Mouse (Mus musculus): ENCODE data around the gene Zfp784. TPM values are rescaled to one million over a fixed set of nuclear protein-coding genes. Genes with fewer than 3 reads are reported as not detected.
"Not testable (repeated sequence)": the region's sequence is repeated elsewhere in the genome, so short reads cannot be mapped to it uniquely, and the experiment has no call there.

The Zfp784 gene
- total RNA-seq, 2 experiments from 2014 or later = 2.8 to 3.9 TPM

DNA sequence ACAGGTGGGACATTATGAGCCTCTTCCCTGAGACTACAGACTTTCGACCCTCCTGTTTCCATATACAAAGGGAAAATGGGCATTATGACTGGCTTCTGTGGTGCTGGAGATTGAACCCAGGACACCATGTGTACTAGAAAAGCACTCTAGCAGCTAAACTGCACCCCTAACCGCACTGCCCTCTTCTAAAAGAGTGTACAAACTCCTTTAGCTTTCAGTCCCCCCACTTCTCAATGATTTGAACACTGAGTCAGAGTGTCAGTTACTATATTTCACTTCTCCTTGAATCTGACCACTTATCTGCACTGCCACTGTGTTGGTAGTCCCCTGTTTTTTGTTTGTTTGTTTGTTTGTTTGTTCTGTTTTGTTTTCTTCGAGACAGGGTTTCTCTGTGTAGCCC is 4.4 kb downstream of the Zfp784 start, which contains the start of gene 4632433K11Rik:
4632433K11Rik (plus strand) TSS at position 301 of the 400 bp plus-strand sequence.
- intact Hi-C loops (cut with DNase I) = no loop called here
- Histone ChIP-seq H3K4me3 (no peak within 1 kb of the TSS), H3K27ac (no peak within 1 kb of the TSS)
- no peak for DNase-seq
- no peak for TF ChIP-seq CTCF (IDR thresholded peaks at IDR 0.05)

DNA sequence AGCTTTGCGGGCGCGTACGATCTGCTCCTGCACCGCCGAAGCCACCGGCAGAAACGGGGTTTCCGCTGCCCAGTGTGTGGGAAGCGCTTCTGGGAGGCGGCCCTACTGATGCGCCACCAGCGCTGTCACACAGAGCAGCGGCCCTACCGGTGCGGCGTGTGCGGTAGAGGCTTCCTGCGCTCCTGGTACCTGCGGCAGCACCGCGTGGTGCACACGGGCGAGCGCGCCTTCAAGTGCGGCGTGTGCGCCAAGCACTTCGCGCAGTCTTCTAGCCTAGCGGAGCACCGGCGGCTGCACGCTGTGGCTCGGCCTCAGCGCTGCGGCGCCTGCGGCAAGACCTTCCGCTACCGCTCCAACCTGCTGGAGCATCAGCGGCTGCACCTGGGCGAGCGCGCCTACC is 6.8 kb downstream of the Zfp784 start:
- Histone ChIP-seq H3K27ac (no peak overlapping the region), H3K4me3 (no peak overlapping the region)
- intact Hi-C loops (cut with DNase I) = no loop called here
- no peak for DNase-seq
- TF ChIP-seq CTCF (IDR thresholded peaks at IDR 0.05) = no peak

DNA sequence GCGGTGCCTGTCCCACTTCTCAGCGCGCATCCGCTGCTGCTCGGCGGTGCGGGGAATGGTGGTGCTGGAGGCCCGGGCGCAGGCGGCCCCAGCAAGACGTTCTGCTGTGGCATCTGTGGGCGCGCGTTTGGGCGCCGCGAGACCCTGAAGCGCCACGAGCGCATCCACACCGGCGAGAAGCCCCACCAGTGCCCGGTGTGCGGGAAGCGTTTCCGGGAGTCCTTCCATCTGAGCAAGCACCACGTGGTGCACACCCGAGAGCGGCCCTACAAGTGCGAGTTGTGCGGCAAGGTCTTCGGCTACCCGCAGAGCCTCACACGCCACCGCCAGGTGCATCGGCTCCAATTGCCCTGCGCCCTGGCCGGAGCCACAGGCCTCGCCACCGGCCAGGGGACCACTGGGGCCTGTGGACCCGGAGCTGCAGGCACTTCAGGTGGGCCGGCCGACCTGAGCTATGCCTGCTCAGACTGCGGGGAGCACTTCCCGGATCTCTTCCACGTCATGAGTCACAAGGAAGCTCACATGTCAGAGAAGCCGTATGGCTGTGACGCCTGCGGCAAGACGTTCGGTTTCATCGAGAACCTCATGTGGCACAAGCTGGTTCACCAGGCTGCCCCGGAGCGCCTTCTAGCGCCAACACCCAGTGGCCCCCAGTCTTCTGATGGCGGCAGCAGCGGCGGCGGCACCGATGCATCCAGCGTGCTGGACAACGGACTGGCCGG is 7.5 kb downstream of the Zfp784 start:
- intact Hi-C loops (cut with DNase I) = no loop called here
- no peak overlapping the region for H3K27ac ChIP-seq
- H3K4me3 ChIP-seq = no peak overlapping the region
- no peak for TF ChIP-seq CTCF (IDR thresholded peaks at IDR 0.05)
- DNase-seq = no peak

DNA sequence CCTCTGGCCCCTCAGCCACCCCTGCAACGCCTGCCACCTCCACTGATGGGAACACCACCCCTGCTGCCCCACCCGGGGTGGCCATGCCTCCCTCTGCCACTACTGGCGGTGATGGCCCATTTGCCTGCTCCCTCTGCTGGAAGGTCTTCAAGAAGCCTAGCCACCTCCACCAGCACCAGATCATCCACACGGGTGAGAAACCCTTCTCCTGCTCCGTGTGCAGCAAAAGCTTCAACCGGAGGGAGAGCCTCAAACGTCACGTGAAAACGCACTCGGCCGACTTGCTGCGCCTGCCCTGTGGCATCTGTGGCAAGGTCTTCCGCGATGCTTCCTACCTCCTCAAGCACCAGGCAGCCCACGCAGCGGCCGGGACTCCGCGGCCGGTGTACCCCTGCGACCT is 8.3 kb downstream of the Zfp784 start:
- intact Hi-C loops (cut with DNase I) = no loop called here
- H3K4me3 ChIP-seq = no peak overlapping the region
- no peak for DNase-seq
- TF ChIP-seq CTCF (IDR thresholded peaks at IDR 0.05) = no peak
- no peak overlapping the region for H3K27ac ChIP-seq

DNA sequence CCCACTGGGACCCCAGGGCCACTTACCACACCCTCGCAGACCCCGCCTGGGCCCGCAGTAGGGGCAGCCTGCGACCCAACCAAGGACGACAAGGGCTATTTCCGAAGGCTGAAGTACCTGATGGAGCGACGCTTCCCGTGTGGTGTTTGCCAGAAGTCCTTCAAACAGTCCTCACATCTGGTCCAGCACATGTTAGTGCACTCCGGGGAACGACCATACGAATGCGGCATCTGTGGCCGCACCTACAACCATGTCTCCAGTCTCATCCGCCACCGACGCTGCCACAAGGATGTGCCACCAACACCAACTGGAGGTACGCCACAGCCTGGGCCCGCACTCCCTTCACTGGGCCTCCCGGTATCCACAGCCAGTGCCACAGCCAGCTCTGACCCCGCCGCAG is 8.7 kb downstream of the Zfp784 start:
- no peak for TF ChIP-seq CTCF (IDR thresholded peaks at IDR 0.05)
- Histone ChIP-seq H3K4me3 (no peak overlapping the region), H3K27ac (no peak overlapping the region)
- no peak for DNase-seq
- intact Hi-C loops (cut with DNase I) = no loop called here

DNA sequence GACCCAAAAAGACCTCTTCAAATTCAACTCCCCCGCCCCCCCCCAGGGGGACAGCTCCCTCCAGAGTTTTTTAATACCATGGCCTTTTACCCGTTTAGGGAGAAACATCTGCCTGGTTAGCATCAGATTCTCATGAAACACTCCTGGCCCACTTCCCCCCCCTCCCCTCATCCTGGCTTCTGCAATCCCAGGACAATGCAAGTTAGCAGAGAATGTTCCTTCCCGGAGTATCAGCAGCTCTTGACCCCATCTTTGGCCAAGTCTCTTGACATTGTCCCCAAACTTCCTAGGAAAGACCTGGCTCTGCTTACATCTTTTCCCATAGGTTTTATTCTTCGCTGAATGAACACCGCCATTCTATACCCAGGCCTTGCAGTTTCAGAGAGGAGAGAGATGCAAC is 17.0 kb downstream of the Zfp784 start:
- intact Hi-C loops (cut with DNase I) = no loop called here
- H3K4me3 ChIP-seq = peak overlapping the region; percentile 97
- DNase-seq = no peak
- no peak for TF ChIP-seq CTCF (IDR thresholded peaks at IDR 0.05)
- peak overlapping the region; percentile 98 for H3K27ac ChIP-seq

DNA sequence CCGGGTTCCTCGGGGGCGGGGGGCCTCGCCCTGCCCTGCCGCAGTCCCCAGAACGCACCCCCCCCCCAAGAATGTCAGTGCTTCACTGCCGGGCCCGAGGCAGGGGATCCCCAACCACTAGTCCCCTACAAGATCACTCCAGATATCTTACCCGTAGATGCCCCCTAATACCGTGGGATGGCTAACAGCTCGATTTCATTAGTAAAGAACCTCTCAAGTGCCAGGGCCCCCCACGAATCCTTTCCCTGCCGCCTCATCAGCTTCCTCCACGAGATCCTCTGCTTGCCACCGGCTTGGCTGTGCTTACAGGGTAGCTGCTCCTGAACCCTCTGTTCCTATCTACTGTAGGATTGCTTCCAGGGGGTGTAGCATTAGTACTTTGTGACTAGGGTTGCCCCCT is 17.6 kb downstream of the Zfp784 start:
- peak overlapping the region; percentile 98 for H3K27ac ChIP-seq
- DNase-seq = no peak
- TF ChIP-seq CTCF (IDR thresholded peaks at IDR 0.05) = no peak
- peak overlapping the region; percentile 97 for H3K4me3 ChIP-seq
- intact Hi-C loops (cut with DNase I) = no loop called here

DNA sequence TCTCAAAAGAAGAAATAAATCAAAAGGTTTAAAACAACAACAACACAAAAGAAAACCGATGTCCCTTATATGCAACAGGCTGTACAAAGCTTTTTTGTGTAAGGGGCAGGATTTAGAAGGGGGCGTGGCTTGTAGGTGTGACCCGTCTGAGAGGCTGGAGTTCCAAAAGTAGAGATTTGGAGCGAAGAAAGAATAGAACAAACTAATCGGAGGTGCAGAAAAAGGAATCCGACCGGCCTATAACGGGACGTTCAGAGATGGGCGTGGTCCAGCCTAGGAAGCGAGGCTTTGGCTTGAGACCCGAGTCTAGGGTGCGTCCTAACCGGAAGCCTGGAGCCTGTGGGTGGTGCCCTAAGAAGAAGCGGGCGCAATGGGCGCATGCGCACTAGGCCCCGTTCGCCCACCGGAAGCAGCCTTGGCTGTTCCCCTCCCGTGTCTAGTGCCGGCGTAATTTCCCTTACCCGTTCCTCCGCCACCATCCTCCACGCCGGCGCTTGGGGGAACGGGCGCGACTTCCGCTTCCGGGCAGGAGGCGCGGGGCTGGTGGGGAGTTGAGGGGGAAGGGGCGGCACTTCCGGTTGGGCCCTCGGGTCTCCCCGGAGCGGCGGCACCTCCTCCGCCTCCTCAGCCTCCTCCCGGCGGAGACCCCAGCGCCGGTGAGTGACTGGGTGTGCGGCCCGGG is 18.1 kb downstream of the Zfp784 start, which contains the start of the genes Zfp865 and Ccdc106:
Zfp865 (plus strand) TSS at position 377 of the 682 bp plus-strand sequence.
Ccdc106 (plus strand) TSS at position 554 of the 682 bp plus-strand sequence.
- peak; percentile 100 for DNase-seq
- intact Hi-C loops (cut with DNase I) = no loop called here
- no peak for TF ChIP-seq CTCF (IDR thresholded peaks at IDR 0.05)
- Histone ChIP-seq H3K4me3 (peak within 1 kb of the TSS; percentile 97), H3K27ac (peak within 1 kb of the TSS; percentile 98)

DNA sequence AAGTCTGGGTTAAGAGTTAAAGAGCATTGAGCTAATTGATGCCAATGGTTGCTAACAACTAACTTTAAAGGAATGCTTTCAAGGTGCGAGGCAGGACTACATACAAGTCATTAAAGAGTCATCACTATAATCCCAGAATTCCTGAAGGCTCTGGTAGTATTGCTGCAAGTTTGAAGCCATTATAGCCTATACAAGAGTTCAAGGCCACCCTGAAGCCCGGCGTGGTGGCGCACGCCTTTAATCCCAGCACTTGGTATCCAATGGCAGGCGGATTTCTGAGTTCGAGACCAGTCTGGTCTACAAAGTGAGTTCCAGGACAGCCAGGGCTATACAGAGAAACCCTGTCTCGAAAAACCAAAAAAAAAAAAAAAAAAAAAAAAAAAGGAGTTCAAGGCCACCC is 18.7 kb downstream of the Zfp784 start:
- peak overlapping the region; percentile 98 for H3K27ac ChIP-seq
- intact Hi-C loops (cut with DNase I); DNase-seq: not testable (repeated sequence)

DNA sequence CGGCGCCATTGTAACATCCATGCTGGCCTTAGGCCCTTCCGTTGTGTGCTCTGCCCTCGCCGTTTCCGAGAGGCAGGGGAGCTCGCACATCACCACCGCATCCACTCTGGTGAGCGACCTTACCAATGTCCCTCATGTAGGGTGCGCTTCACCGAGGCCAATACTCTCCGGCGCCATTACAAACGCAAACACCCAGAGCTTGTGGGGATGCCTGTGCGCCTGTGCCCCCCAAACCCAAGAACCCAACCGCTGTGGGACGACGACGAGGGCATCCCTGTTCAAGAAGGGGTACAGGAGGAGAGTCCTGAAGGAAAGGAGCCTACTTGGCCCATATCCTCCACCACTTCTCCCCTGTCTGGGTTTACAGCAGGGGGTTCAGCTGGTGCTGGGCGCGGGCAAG is 20.3 kb downstream of the Zfp784 start:
- intact Hi-C loops (cut with DNase I) = no loop called here
- Histone ChIP-seq H3K4me3 (no peak overlapping the region), H3K27ac (no peak overlapping the region; the same call in 1 of the 2 replicates)
- DNase-seq = no peak
- no peak for TF ChIP-seq CTCF (IDR thresholded peaks at IDR 0.05)

More for the DNA sequence above, 18.7 kb downstream of the Zfp784 start:
- H3K4me3 ChIP-seq = peak overlapping the region; percentile 97

DNA sequence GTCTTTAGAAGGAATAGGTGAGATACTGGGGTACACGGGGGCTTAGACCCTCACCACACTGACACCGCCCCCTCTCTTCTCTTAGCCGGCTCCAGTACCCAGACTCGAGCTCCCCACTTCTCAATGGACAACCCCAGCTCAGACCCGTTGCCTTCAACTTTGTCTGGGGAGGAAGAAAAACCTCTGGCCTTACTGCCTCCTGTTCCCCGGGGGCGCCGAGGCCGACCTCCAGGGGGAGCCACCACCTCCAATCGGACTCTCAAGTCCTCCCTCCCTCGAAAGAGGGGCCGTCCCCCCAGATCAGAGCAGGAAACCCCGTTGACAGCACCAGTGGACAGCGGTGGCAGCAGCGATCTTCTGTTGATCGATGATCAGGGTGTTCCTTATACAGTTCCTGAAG is 20.9 kb downstream of the Zfp784 start:
- H3K4me3 ChIP-seq = no peak overlapping the region
- intact Hi-C loops (cut with DNase I) = no loop called here
- no peak overlapping the region for H3K27ac ChIP-seq
- peak; percentile 45 for DNase-seq
- TF ChIP-seq CTCF (IDR thresholded peaks at IDR 0.05) = peak; percentile 22; the same call in 1 of the 2 replicates

DNA sequence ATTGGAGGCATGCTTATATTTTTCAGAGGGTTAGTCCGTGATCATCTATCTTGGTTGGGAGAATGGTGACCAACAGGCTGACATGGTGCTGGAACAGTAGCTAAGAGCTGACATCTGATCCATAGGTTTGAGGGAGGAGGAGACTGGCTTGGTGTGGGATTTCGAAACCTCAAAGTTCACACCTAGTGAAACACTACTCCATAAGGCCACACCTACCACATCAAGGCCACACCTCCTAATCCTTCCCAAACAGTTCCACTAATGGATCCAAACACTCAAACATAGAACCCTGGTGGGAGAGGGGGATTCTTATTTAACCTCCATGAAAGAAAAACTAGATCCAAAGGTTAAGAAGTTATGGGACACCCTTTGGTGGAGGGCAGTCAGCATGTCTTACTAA is 21.3 kb downstream of the Zfp784 start:
- no peak for TF ChIP-seq CTCF (IDR thresholded peaks at IDR 0.05)
- H3K4me3 ChIP-seq = no peak overlapping the region
- no peak for DNase-seq
- intact Hi-C loops (cut with DNase I) = no loop called here
- H3K27ac ChIP-seq = no peak overlapping the region

DNA sequence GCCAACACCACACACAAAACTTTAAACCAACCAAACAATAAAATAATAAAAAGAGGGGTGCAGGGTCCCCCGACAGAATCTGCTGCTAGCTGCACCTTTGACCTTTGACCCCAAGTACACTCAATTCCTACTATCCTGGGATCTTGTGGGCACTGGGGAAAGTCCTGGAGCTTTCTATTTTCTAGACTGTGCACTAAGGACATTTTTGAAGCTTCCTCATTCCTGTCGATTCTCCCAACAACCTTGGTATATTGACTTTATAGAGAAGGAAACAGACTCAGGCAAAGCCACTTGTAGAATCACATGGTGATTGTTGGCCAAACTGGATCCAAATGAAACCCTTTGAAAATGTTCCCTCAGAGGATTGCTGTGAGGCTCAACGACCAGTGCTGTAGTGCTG is 22.2 kb downstream of the Zfp784 start:
- intact Hi-C loops (cut with DNase I) = no loop called here
- no peak for TF ChIP-seq CTCF (IDR thresholded peaks at IDR 0.05)
- H3K4me3 ChIP-seq = peak overlapping the region; percentile 95
- DNase-seq = no peak
- peak overlapping the region; percentile 97 for H3K27ac ChIP-seq
